Mouse (Mus musculus): ENCODE measurements around the gene Ptpn3. TPM values are rescaled to one million over a fixed set of nuclear protein-coding genes. Genes with fewer than 3 reads are reported as not detected.
"Not testable (repeated sequence)": the region's sequence is repeated elsewhere in the genome, so short reads cannot be mapped to it uniquely, and the experiment has no call there.

The Ptpn3 gene
- polyA plus RNA-seq, 1 experiment from 2014 or later: 1.0 TPM

DNA sequence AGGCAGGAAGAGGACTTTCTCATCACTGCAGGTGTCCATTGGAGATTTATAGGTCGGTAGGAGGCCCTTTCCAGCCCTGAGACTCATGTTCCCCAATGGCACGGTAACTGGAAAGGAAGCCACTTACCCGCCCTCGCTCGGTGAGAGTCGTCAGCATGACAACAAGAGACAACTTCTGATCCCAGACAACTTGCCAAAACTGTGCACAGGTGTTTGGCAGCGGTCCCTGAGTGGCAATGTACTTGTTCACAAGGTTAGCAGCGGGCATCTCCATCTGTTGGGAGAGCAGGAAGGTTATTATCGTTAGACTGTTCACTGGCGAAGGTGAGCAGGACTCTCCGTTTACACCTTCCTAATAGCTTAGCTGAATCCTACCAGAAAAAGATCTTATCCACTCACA is 96.9 kb downstream of the Ptpn3 start:
- Histone ChIP-seq H3K4me3 (ENCODE audit: low read depth, low read length) (no peak overlapping the region), H3K27me3 (ENCODE audit: control insufficient read depth, insufficient read depth, low read depth, low read length) (no peaks in the 10 kb centered on the region), H3K27ac (ENCODE audit: low read length) (no peak overlapping the region), H3K4me2 (ENCODE audit: low read depth, low read length) (no peak overlapping the region), H3K4me1 (ENCODE audit: control insufficient read depth, low read depth, low read length) (no peaks in the 10 kb centered on the region), H3K9ac (ENCODE audit: low read depth, low read length) (no peak overlapping the region), H3K9me3 (replicated peaks; ENCODE audit: control insufficient read depth, low read length) (no peaks in the 10 kb centered on the region), H3K36me3 (ENCODE audit: control insufficient read depth, insufficient read depth) (no peaks in the 10 kb centered on the region)
- 69% methylated on average over 11 of the region's 11 CpGs for WGBS (ENCODE audit: insufficient replicate concordance)
- ATAC-seq (ENCODE audit: low read depth): no peak

DNA sequence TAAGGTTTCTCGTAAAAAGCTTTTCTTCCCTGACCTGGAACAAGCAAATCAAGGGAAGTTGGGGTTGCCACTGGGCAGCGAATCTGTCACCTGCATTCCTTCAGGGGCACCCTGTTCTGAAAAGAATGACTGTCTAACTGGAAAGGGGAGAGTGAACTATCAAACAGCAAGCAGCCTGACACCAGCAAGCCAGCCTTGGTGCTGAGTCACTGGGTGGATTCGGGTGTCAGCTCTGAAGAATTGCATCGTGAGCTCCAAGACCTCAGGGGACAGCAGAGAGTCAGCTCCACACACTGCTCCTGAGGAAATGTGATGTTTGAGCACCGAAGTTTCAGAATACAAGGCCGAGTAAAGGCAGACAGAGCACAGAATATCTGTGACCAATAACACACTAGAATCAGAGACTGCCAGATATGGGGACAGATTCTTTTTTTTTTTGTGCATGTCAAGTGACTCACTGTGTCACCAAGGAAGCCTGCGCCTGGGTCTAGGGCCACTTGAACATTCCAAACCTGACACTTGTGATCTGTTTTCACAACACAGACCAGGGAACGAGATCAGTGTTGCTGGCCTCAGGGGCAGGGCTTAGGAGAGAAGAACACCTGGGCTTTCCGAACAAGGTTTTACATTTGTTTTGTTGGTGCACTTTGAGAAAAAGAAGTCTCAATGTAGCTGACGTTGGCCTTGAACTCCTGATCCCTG is 98.8 kb downstream of the Ptpn3 start:
- Histone ChIP-seq H3K36me3 (ENCODE audit: control insufficient read depth, insufficient read depth) (no peaks in the 10 kb centered on the region), H3K27ac (ENCODE audit: low read length) (no peak overlapping the region), H3K9me3 (replicated peaks; ENCODE audit: control insufficient read depth, low read length) (no peaks in the 10 kb centered on the region), H3K9ac (ENCODE audit: low read depth, low read length) (no peak overlapping the region), H3K4me2 (ENCODE audit: low read depth, low read length) (no peak overlapping the region), H3K4me1 (ENCODE audit: control insufficient read depth, low read depth, low read length) (no peaks in the 10 kb centered on the region), H3K4me3 (ENCODE audit: low read depth, low read length) (no peak overlapping the region), H3K27me3 (ENCODE audit: control insufficient read depth, insufficient read depth, low read depth, low read length) (no peaks in the 10 kb centered on the region)
- 49% methylated on average over 10 of the region's 10 CpGs for WGBS (ENCODE audit: insufficient replicate concordance)
- no peak for ATAC-seq (ENCODE audit: low read depth)

DNA sequence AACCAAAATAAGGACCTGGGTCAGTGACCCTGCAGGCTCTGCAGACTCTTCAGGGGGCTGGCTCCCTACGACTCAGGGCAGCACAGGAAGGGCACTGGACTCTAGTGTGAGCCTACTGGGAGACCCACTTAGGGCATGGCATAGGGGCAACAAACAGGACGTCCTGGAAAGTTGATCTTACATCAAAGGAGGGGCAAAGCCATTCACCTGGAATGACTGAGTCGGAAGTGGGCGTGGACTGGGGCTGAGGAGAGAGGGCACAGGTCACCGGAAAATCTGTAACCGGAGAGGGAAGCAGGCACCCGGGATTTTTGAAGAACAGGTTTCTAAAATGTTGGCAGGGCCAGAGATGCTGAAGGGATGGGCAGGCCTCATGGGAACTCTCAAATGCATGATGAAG is 99.5 kb downstream of the Ptpn3 start:
- Histone ChIP-seq H3K36me3 (ENCODE audit: control insufficient read depth, insufficient read depth) (no peaks in the 10 kb centered on the region), H3K4me1 (ENCODE audit: control insufficient read depth, low read depth, low read length) (no peaks in the 10 kb centered on the region), H3K4me3 (ENCODE audit: low read depth, low read length) (no peak overlapping the region), H3K27me3 (ENCODE audit: control insufficient read depth, insufficient read depth, low read depth, low read length) (no peaks in the 10 kb centered on the region), H3K9me3 (replicated peaks; ENCODE audit: control insufficient read depth, low read length) (no peaks in the 10 kb centered on the region), H3K9ac (ENCODE audit: low read depth, low read length) (no peak overlapping the region), H3K27ac (ENCODE audit: low read length) (no peak overlapping the region), H3K4me2 (ENCODE audit: low read depth, low read length) (no peak overlapping the region)
- no peak for ATAC-seq (ENCODE audit: low read depth)
- 53% methylated on average over 7 of the region's 7 CpGs for WGBS (ENCODE audit: insufficient replicate concordance)

DNA sequence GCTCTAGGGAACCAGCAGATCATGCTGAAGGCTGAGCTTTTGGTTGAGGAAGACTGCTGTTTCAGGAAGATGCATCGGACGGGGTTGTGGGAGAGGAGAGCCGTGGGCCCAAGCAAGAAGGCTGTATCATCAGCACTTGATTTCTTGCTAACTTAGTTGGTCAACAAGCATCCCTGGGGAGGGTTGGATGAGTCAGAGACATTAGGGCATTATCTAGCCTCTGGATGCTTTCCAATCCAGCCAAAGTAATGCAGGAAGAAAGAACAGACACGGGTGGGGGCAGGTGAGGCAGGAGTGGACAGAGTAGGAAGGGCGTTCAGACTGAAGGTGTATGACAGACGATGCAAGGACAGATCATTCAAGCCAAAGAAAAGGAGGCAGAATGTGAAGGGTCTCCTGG is 101.0 kb downstream of the Ptpn3 start:
- Histone ChIP-seq H3K4me3 (ENCODE audit: low read depth, low read length) (no peak overlapping the region), H3K9ac (ENCODE audit: low read depth, low read length) (no peak overlapping the region), H3K36me3 (ENCODE audit: control insufficient read depth, insufficient read depth) (no peaks in the 10 kb centered on the region), H3K9me3 (replicated peaks; ENCODE audit: control insufficient read depth, low read length) (no peaks in the 10 kb centered on the region), H3K4me1 (ENCODE audit: control insufficient read depth, low read depth, low read length) (no peaks in the 10 kb centered on the region), H3K4me2 (ENCODE audit: low read depth, low read length) (no peak overlapping the region), H3K27me3 (ENCODE audit: control insufficient read depth, insufficient read depth, low read depth, low read length) (no peaks in the 10 kb centered on the region), H3K27ac (ENCODE audit: low read length) (no peak overlapping the region)
- ATAC-seq (ENCODE audit: low read depth): no peak
- 64% methylated on average over 6 of the region's 6 CpGs for WGBS (ENCODE audit: insufficient replicate concordance)

DNA sequence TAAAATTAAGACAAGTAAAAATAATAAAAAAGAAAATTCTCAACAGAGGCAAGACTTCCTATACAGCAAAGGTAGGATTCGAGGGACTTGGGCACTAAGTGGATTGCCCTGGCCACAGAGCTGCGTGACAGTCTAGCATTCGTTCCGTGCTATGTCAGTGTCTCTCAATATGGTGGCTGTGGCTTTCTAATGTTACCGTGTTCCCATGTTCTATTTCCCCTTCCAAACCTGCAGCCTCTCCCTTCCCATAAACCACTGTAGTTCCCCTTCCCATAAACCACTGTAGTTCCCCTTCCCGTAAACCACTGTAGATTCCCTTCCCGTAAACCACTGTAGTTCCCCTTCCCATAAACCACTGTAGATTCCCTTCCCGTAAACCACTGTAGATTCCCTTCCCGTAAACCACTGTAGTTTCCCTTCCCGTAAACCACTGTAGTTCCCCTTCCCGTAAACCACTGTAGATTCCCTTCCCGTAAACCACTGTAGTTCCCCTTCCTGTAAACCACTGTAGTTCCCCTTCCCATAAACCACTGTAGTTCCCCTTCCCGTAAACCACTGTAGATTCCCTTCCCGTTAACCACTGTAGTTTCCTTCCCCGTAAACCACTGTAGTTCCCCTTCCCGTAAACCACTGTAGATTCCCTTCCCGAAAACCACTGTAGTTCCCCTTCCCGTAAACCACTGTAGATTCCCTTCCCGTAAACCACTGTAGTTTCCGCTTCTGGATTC is 102.8 kb downstream of the Ptpn3 start:
- not testable (repeated sequence) for ATAC-seq (ENCODE audit: low read depth); H3K27me3 ChIP-seq (ENCODE audit: control insufficient read depth, insufficient read depth, low read depth, low read length); H3K4me3 ChIP-seq (ENCODE audit: low read depth, low read length); H3K4me2 ChIP-seq (ENCODE audit: low read depth, low read length); H3K36me3 ChIP-seq (ENCODE audit: control insufficient read depth, insufficient read depth); H3K27ac ChIP-seq (ENCODE audit: low read length); H3K9me3 ChIP-seq (replicated peaks; ENCODE audit: control insufficient read depth, low read length); H3K9ac ChIP-seq (ENCODE audit: low read depth, low read length); H3K4me1 ChIP-seq (ENCODE audit: control insufficient read depth, low read depth, low read length)
- 58% methylated on average over 20 of the region's 20 CpGs for WGBS (ENCODE audit: insufficient replicate concordance)

DNA sequence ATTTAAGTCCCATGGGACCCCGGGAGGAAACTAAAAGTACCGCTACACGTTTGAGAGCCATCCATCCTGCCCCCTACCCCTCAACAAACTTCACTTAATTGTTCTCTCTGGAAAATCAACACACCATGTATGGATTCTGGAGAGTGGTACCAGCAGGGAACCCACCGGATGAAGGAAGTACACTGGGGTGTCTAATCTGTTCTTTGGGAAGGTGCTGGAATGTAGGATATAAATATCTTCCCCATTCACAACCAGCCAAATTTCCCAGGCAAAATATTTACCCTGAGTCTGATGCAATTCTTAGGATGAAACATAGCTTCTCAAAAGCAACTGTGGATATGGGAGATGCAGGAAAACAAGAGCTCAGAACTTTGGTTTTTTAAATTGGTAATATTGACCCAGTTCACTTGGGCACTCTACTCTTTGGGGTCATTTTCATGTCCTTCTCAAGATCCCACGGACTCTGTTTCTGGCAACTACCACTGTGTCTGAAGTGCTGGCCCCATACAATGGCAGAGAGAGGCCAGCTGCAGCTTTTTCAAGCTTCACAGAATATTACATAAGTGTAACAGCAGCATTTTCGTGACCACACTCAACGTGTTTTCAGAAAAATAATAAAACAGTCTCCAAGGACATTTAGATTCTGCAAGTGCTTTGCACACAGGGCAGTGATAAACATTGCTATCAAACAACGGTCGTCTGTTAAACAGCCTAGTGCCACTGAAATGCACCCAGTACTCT is 109.9 kb downstream of the Ptpn3 start:
- H3K4me1 ChIP-seq (ENCODE audit: control insufficient read depth, low read depth, low read length): no peaks in the 10 kb centered on the region
- H3K9me3 ChIP-seq (replicated peaks; ENCODE audit: control insufficient read depth, low read length): no peaks in the 10 kb centered on the region
- H3K27ac ChIP-seq (ENCODE audit: low read length): no peak overlapping the region
- WGBS (ENCODE audit: insufficient replicate concordance): 62% methylated on average over 9 of the region's 9 CpGs
- H3K27me3 ChIP-seq (ENCODE audit: control insufficient read depth, insufficient read depth, low read depth, low read length): no peaks in the 10 kb centered on the region
- H3K4me3 ChIP-seq (ENCODE audit: low read depth, low read length): no peak overlapping the region
- no peak overlapping the region for H3K9ac ChIP-seq (ENCODE audit: low read depth, low read length)
- H3K4me2 ChIP-seq (ENCODE audit: low read depth, low read length): no peak overlapping the region
- no peak for ATAC-seq (ENCODE audit: low read depth)
- no peaks in the 10 kb centered on the region for H3K36me3 ChIP-seq (ENCODE audit: control insufficient read depth, insufficient read depth)

DNA sequence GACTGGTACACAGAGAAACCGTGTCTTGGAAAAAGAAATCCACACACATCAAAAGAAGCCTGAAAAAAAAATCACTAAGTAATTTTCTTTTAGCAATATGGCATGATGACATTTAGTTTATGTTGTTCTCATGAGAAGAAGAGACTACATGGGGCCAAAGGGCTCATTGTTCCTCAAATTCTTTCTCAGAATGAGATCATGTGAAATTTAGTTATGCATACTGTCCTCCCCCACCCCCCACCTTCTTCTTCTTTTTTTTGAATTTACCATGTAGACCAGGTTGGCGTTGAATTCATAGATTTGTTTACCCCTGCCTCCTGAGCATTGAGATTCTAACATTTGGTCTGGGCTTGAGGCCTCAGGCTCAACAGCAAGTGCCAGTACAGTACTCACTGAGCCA is 111.8 kb downstream of the Ptpn3 start:
- H3K36me3 ChIP-seq (ENCODE audit: control insufficient read depth, insufficient read depth): no peaks in the 10 kb centered on the region
- no peak overlapping the region for H3K4me3 ChIP-seq (ENCODE audit: low read depth, low read length)
- no peak for ATAC-seq (ENCODE audit: low read depth)
- no peaks in the 10 kb centered on the region; the same call in 1 of the 2 replicates for H3K4me1 ChIP-seq (ENCODE audit: control insufficient read depth, low read depth, low read length)
- WGBS (ENCODE audit: insufficient replicate concordance): 55% methylated on average over 2 of the region's 2 CpGs
- H3K27me3 ChIP-seq (ENCODE audit: control insufficient read depth, insufficient read depth, low read depth, low read length): no peaks in the 10 kb centered on the region
- no peaks in the 10 kb centered on the region for H3K9me3 ChIP-seq (replicated peaks; ENCODE audit: control insufficient read depth, low read length)
- no peak overlapping the region for H3K27ac ChIP-seq (ENCODE audit: low read length)
- H3K4me2 ChIP-seq (ENCODE audit: low read depth, low read length): no peak overlapping the region
- H3K9ac ChIP-seq (ENCODE audit: low read depth, low read length): no peak overlapping the region

DNA sequence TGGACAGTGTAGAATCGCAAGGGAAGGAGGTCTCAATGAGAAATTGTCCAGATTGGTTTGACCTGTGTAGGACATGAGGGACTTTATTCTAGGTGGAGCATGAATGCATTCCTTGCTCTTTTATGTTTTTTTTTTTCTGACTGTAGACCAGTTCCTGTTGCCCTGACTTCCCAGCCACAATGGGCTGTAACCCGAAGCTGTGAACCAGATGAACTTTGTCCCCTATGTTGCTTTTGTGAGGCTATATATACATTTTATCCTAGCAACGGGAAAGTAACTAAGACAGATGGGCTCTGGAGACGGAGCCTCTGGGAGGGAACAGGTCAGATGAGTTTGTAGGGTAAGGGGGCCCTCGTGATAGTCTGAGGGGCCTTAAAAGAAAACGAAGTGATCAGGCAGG is 115.6 kb downstream of the Ptpn3 start:
- H3K9me3 ChIP-seq (replicated peaks; ENCODE audit: control insufficient read depth, low read length): no peaks in the 10 kb centered on the region
- H3K36me3 ChIP-seq (ENCODE audit: control insufficient read depth, insufficient read depth): no peaks in the 10 kb centered on the region
- H3K27me3 ChIP-seq (ENCODE audit: control insufficient read depth, insufficient read depth, low read depth, low read length): no peaks in the 10 kb centered on the region
- no peak overlapping the region for H3K9ac ChIP-seq (ENCODE audit: low read depth, low read length)
- 23% methylated on average over 6 of the region's 6 CpGs for WGBS (ENCODE audit: insufficient replicate concordance)
- no peak overlapping the region for H3K4me2 ChIP-seq (ENCODE audit: low read depth, low read length)
- no peak overlapping the region for H3K27ac ChIP-seq (ENCODE audit: low read length)
- no peak overlapping the region for H3K4me3 ChIP-seq (ENCODE audit: low read depth, low read length)
- no peaks in the 10 kb centered on the region; the same call in 1 of the 2 replicates for H3K4me1 ChIP-seq (ENCODE audit: control insufficient read depth, low read depth, low read length)
- ATAC-seq (ENCODE audit: low read depth): no peak

DNA sequence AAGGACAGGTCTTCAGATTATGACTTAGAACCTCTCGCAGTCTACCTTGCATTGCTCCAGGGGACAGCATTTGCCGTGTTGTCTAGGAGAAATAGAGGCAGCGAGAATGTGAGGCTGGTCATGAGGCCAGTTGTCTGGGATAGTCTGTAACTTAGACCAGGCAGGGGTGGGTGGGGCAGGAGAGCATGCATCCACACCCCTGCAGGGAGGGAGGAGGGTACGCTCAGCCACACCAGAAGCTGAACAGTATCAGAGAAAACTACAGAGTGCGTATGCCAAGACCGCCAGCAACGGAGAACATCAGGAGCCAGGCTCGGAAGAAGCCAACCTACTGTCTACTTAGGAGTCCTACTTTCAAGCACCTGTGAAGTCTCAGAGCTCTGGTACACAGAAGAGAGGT is 116.2 kb downstream of the Ptpn3 start:
- H3K4me2 ChIP-seq (ENCODE audit: low read depth, low read length): no peak overlapping the region
- no peaks in the 10 kb centered on the region for H3K27me3 ChIP-seq (ENCODE audit: control insufficient read depth, insufficient read depth, low read depth, low read length)
- ATAC-seq (ENCODE audit: low read depth): no peak
- no peak overlapping the region for H3K4me3 ChIP-seq (ENCODE audit: low read depth, low read length)
- H3K9me3 ChIP-seq (replicated peaks; ENCODE audit: control insufficient read depth, low read length): no peaks in the 10 kb centered on the region
- no peaks in the 10 kb centered on the region for H3K36me3 ChIP-seq (ENCODE audit: control insufficient read depth, insufficient read depth)
- H3K9ac ChIP-seq (ENCODE audit: low read depth, low read length): no peak overlapping the region
- no peak overlapping the region for H3K27ac ChIP-seq (ENCODE audit: low read length)
- H3K4me1 ChIP-seq (ENCODE audit: control insufficient read depth, low read depth, low read length): no peaks in the 10 kb centered on the region; the same call in 1 of the 2 replicates
- 72% methylated on average over 8 of the region's 8 CpGs for WGBS (ENCODE audit: insufficient replicate concordance)

All from liver, embryonic 16.5 days (tissue).